Mouse (Mus musculus): ENCODE data around the gene Ankar.

Gene Ankar

DNA sequence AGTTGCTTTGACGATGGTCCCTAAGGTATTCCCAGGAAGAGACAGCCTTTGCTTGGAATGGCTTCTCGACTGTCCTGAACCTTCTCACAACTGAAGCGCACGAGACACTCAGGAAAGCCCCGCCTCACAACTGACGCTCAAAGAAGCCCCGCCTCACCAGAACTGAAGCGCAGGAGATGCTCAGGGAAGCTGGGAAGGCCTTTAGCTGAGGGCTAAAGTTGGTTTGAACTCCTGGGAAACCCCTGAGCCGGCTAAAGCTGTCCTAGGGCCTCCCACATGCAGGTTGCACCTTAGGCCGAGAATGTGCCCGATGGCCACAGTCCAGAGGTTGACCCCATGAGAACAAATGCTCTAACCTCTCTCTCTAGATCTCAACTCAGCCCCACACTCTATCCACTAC, at the start of gene Ankar:
Gene Ankar, minus strand, starts transcription at position 101 of the 400 bp plus-strand sequence.
- ChIA-PET POLR2A (interaction anchor here in 2 of 4 experiments (1.1 to 2.8 kb wide), 4 partner anchors 10 to 125 kb away, joined by 3 to 10 read pairs (median 4); partner anchors contain the start of gene Rpl37a (in 2 of the 2)), CTCF (no interaction called here)

DNA sequence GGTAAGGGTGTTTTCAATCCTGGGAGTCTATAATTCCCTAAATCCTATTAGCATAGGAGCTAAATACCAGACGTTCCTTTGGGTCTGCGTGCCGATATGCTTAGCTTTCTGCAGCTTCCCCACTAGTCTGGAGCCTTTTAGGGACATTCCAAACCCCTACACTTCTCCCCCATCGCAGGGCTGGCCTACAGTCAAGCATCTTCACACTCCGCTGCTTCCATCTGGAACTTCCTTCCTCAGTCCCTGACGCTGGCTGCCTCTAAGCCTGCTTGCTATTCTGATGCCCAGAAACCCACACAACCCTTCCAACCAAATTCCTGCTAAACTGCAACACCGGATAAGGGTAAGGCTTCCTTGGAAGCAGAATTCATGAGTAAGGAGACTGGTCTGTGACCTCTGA, 46.0 kb upstream of the Ankar start:
- ChIA-PET POLR2A (interaction anchor here in 3 of 4 experiments (1.1 to 1.6 kb wide), 4 partner anchors 18 to 85 kb away, joined by 3 to 4 read pairs (median 4); no protein-coding TSS in a partner anchor), CTCF (no interaction called here)

DNA sequence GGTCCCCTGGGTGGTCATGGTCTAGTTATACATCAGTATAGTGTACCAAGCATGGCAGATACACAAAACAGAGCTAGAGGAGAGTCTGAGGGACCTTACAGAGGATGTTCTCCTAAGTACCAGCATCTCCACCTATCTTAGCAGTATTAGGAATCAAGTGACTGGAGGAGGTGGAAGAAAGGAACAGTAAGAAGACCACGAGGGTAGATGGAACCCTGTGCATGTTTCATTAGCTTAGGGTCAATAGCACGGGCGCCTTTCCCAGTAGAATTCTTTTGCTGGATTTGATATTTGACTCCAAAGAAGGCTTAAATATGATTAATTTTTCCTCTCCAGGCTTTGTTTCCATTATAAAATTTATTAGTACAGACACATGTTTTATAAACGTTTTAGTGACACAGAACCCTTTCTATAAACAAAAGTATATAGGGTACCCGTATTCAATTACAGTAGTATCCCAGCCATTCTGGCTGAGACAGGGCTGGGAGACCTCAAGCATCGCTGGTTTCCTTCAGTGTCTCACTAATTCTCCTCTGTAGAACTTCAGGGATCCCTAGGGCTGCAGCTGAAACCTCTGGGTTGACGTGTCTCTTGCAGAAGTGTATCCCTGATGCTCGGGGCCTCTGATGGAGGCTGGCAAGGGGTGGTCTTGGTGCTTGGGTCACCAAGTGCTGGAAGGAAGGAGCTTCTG, 44.6 kb upstream of the Ankar start:
- POLR2A ChIA-PET = interaction anchor here in 3 of 4 experiments (0.5 to 1.8 kb wide), 9 partner anchors 10 to 79 kb away, joined by 3 to 5 read pairs (median 4); partner anchors contain the start of gene Igfbp2 (in 1 of the 3)

DNA sequence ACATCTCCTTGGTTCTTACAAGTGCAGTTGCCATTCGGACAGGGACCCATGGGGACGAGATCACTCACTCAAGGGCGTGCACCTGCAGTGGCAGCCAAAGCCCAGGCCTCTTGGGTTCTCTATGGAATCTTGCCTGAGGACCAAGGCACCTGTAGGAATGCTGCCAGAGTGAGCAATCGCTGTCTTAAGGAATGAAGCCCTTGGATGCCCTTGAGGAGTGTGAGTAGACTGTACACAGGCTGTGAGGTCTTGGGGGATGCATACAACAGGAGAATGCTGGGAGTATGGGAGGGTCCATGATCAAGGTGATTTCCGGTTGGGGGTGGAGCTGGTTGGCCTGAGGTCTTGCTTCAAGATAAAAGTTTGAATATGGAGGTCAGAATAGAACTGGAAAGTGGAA, 41.0 kb upstream of the Ankar start:
- CTCF ChIA-PET = interaction anchor here in 2 of 4 experiments (0.6 to 1.2 kb wide), 2 partner anchors 11 to 20 kb away, joined by 3 read pairs; no protein-coding TSS in a partner anchor

More for the DNA sequence above, 44.6 kb upstream of the Ankar start:
- CTCF ChIA-PET = interaction anchor here in 1 of 4 experiments (0.6 kb wide), 1 partner anchor 17 kb away, joined by 5 read pairs; no protein-coding TSS in a partner anchor

DNA sequence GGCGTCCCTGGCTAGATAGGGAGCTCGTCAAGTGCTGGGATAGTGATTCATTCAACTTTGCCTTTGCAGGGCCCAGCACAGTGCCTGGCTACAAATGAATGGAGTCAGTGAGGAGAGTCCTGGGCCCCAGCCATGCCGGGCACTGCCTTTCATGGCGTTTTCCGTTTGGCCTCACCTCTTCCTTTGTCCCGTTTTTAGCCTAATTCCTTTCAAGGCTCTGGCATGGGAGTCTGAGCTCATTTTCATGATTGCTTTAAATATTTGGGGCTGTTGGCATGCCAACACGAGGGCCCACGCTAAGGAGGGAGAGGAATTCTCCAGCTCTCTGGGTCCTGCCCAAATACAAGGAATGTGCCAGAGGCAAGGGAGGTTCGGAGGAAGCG, 39.3 kb upstream of the Ankar start:
- CTCF ChIA-PET = interaction anchor here in 3 of 4 experiments (0.5 to 2.1 kb wide), 4 partner anchors 20 to 162 kb away, joined by 3 to 5 read pairs (median 4); no protein-coding TSS in a partner anchor
- POLR2A ChIA-PET = interaction anchor here (0.6 to 3.4 kb wide), 41 partner anchors 10 to 510 kb away, joined by 3 to 23 read pairs (median 5); partner anchors contain the start of genes Igfbp2 (in 3 of the 4) and Rpl37a (in 1 of the 4)

More for the DNA sequence above, 41.0 kb upstream of the Ankar start:
- POLR2A ChIA-PET = interaction anchor here (0.5 to 3.4 kb wide), 21 partner anchors 12 to 204 kb away, joined by 3 to 23 read pairs (median 6); partner anchors contain the start of genes Igfbp2 (in 3 of the 4) and Rpl37a (in 1 of the 4)

DNA sequence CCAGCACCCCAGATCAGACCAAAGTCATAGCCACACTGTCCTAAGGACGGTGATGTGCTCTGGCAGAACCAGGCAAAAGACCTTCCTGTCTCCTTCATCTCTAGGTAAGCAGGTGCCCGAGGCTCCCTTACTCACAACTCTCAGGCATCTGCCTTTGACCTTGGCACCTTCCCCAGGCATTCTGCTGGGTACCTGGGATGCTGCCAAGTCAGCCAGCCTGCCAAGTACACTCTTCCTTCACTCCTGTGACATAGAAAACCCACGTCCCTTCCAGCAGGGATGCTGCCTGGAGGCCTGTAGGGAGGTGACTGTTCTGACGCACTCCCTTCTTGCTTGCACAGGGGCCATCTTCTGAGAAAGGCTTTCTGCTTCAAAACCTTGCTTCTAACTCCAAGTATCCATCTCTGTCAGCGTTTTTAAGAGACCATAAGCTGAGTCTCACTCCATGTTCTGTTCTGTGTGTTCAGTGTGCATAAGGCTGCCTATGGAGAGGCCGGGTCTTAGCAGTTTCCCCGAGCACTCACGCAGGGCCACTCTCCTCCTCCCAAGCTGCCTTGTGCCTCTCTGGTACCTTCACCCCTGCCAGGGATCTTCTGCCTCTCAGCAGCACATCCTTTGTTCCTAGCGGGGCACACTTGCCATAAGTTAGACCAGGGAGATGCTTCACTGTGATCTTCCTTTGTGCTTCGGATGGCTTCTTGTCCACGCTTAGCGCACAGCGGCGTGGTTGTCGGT, 38.7 kb upstream of the Ankar start:
- CTCF ChIA-PET = interaction anchor here in 1 of 4 experiments (2.1 kb wide), 1 partner anchor 21 kb away, joined by 5 read pairs; no protein-coding TSS in a partner anchor

DNA sequence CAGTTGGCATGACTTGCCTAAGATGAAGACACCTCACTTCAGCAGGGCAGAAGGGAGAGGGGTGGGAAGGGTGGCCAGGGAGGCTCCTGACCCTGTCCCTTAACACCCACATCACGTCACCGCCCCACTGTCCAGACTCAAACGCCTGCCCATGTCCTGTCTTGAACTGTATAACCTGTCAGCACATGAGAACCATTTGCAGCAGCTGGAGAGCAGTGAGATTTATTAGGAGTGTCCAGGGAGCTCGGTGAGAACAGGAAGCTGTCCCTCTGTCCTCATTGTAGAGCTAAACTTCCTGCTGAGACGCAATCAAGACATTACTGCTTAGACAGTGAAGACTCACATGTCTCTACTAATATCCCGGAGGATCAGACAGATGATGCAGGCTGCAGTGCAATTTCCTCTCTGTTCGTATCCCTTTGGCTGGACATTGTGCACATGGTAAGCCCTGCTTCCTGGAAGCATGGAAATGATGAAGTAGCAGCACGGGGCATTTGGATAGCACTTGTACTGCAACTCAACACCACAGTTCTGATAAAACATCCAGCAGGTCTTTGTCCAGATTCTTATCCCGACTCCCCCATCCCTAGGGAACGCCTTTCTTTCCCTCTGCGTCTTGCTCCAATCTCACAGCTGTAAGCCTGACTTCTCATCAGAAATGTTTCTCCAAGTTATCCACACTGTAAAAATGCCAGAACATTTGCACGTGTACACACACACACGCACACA, 36.2 kb upstream of the Ankar start:
- ChIA-PET POLR2A (interaction anchor here in 3 of 4 experiments (0.5 to 3.7 kb wide), 6 partner anchors 20 to 510 kb away, joined by 3 to 17 read pairs (median 6); no protein-coding TSS in a partner anchor), CTCF (no interaction called here)

More for the DNA sequence above, 38.7 kb upstream of the Ankar start:
- POLR2A ChIA-PET = interaction anchor here (0.7 to 3.4 kb wide), 35 partner anchors 10 to 510 kb away, joined by 3 to 23 read pairs (median 5); partner anchors contain the start of genes Igfbp2 (in 3 of the 4) and Rpl37a (in 1 of the 4)

DNA sequence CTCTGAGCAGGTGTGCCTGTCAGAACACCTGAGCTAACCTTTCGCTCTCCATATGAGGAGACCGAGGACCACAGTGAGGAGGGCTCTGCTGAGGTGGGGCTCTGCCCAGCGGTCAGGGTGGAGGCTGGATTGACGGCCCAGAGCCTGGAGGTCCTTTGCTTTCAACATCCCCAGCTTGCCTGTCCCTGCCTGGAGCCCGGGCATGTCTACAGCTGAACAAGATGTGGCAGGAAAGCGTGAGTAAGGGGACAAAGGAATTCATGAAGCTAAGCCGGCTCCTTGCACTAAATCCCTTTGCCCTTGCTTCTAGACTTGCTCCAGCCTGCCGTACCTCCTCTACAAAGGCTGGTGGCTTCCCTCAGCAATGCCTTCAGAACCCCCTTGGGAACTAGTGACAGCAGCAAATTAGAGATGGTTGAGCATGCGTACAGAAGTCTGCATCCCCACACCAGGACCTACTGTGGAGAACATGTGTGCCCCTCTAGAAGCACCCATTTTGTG, 32.9 kb upstream of the Ankar start:
- ChIA-PET CTCF (interaction anchor here in 1 of 4 experiments (0.6 to 1.2 kb wide), 2 partner anchors 14 to 132 kb away, joined by 3 to 9 read pairs; no protein-coding TSS in a partner anchor), POLR2A (interaction anchor here in 3 of 4 experiments (0.6 to 3.7 kb wide), 13 partner anchors 12 to 1636 kb away, joined by 3 to 17 read pairs (median 3); partner anchors contain the start of gene Igfbp2 (in 1 of the 3))

DNA sequence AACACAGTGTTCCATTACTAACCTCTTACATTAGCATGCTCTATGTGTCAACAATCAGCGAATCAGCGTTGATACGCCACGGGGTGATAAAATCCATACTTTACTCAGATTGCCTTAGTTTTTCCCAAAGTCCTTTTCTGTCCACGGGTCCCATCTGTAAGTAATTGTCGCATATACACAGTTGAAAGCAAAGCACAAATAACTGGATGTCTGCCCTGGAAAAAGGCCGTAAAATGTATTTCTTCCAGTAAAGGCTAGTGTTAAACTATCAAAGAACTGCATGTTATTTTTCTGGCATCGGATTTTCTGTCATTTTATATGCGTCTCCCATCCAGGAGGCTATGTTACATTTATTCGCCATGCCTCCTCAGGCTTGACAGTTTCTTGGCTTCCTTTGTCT, 29.7 kb upstream of the Ankar start:
- POLR2A ChIA-PET = interaction anchor here in 3 of 4 experiments (0.6 to 1.1 kb wide), 5 partner anchors 63 to 1324 kb away, joined by 3 to 4 read pairs (median 3); no protein-coding TSS in a partner anchor
- CTCF ChIA-PET = no interaction called here

DNA sequence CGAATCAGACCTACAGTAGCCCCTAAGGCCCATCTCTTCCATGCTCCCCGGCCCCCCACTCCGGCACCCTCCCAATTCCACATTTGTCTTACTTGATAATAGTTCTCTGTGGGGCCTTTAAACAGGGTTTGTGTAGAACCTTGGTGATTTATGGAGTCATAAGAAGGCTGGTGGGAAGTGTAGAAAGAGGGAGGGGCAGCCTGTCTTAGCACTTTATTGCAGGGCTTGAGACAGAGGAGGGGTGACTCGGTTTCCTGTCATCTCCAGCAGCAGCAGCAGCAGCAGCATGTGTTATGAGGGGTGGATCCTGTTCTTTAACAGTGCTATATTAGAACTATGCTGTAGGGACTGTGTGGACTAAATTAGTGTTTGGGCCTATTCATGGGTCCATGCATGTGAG, 28.4 kb upstream of the Ankar start:
- ChIA-PET POLR2A (interaction anchor here in 1 of 4 experiments (0.6 kb wide), 1 partner anchor 78 kb away, joined by 7 read pairs; no protein-coding TSS in a partner anchor), CTCF (no interaction called here)

DNA sequence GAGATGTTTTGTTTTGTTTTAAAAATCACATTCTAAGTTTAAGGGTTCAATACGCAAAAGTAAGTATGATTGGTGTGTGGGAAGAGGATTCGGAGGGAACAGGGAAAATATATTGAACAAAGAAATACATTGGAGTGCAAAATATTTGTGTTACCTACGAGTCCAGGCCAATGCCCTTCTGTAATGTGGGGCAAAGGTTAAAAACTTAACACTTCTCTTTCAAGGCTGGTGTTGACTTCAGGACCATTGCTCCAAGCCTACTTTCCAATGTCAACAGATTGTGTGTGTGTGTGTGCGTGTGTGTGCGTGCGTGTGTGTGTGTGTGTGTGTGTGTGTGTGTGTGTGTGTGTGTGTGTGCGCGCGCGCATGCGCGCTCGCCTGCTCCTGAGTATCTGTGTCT, 25.6 kb upstream of the Ankar start:
- ChIA-PET CTCF (no interaction called here), POLR2A (interaction anchor here in 3 of 4 experiments (0.6 to 3.5 kb wide), 6 partner anchors 9 to 99 kb away, joined by 3 to 16 read pairs (median 4); no protein-coding TSS in a partner anchor)

DNA sequence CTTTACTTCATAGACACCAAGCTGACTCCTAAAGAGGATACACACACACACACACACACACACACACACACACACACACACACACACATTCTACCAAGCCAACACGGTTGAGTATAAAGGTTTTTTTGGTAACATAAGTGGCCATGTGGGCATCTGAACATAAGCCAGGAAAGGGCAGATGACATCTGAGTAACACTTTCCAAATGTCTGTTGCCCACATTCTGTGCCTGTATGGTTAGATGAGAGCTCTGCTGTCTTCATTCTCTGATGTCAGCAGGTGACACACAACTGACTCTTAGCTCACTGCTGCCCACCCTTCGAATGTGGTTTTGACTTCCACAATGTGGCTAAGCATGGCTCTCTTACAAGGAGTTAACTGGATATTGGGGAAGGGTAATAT, 24.0 kb upstream of the Ankar start:
- POLR2A ChIA-PET = interaction anchor here in 2 of 4 experiments (0.9 to 3.5 kb wide), 3 partner anchors 9 to 132 kb away, joined by 3 to 16 read pairs (median 3); partner anchors contain the start of gene Igfbp2 (in 1 of the 2)
- CTCF ChIA-PET = interaction anchor here in 1 of 4 experiments (0.5 kb wide), 1 partner anchor 123 kb away, joined by 3 read pairs; no protein-coding TSS in a partner anchor

DNA sequence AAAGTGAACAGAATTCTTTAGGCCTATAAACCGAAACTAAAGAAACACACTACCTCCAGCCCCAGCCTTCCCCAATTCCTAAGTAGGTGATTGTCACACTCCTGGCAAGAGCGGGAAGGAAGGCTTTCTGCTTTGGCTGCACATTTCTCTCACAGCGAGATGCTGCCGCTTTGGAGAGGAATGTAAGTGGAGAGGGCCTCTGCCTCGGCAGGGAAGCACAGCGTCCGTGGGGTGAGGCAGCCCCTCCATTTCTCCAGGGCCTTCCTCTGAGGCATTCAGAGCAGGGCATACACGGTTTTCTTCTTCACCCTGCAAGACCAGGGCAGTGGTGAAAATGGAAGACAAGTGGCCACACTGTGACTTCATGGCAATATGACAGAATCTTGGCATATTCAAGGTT, 22.3 kb upstream of the Ankar start:
- CTCF ChIA-PET = interaction anchor here in 3 of 4 experiments (1.0 to 1.3 kb wide), 4 partner anchors 132 to 1103 kb away, joined by 3 to 5 read pairs (median 3); no protein-coding TSS in a partner anchor
- POLR2A ChIA-PET = interaction anchor here in 3 of 4 experiments (0.8 to 12.4 kb wide), 7 partner anchors 11 to 131 kb away, joined by 3 to 306 read pairs (median 4); partner anchors contain the start of gene Rpl37a (in 2 of the 3)

DNA sequence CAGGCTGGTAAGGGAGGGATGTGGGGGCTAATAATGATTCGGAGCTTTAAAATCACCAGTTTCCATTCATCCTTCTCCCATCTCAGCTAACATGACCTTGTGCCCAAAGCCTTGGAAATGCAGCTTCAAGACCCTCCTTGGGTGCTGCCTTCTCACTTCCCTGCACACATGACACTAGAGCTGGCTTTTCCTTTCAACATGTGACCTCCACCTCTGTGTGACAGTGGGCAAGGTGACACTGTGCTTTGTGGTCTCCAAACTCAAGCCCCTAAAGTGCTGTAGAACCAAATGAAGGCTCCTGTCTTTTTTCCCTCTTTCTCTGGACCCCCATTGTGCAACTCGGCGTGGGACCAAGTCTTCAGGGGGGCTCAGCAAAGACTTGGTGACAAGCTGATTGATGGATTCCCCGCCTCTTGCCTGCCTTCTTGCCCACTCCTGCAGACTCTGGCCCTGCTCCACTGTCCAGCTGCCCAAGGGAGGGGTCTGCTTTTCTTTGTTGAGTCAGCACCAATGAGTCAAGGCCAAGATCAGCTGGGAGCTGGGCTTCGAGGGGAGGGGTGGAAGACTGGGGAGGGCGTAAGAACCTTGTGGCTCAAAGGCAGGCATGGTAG, 19.8 kb upstream of the Ankar start:
- ChIA-PET POLR2A (interaction anchor here (0.5 to 12.4 kb wide), 21 partner anchors 9 to 297 kb away, joined by 3 to 306 read pairs (median 6); partner anchors contain the start of genes Igfbp2 (in 2 of the 4) and Rpl37a (in 2 of the 4)), CTCF (interaction anchor here in 3 of 4 experiments (0.6 to 6.2 kb wide), 6 partner anchors 20 to 463 kb away, joined by 4 to 90 read pairs (median 6); no protein-coding TSS in a partner anchor)

DNA sequence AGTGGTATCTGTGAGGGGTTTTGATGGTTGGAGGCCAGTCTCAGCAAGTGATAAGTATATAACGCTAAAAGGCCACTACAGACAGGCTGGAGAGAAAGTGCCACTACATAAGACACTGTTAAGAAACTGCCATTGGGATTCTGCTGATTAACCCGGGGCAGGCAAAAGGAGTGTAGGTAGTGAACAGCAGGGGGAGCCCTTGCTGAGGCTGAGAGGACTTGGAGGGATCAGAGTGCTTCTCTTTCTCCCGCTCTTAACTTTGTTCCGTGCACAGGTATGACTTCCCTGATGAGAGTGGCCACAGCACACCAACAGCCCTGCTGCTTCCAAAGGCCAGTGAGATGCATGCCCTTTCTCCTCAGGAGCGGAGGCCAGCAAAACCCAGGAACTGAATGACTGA, 18.5 kb upstream of the Ankar start:
- CTCF ChIA-PET = interaction anchor here (0.6 to 6.2 kb wide), 26 partner anchors 14 to 1107 kb away, joined by 3 to 90 read pairs (median 4); no protein-coding TSS in a partner anchor
- POLR2A ChIA-PET = interaction anchor here (0.6 to 12.4 kb wide), 26 partner anchors 7 to 1144 kb away, joined by 3 to 306 read pairs (median 7); partner anchors contain the start of genes Igfbp2 (in 2 of the 4) and Rpl37a (in 2 of the 4)

DNA sequence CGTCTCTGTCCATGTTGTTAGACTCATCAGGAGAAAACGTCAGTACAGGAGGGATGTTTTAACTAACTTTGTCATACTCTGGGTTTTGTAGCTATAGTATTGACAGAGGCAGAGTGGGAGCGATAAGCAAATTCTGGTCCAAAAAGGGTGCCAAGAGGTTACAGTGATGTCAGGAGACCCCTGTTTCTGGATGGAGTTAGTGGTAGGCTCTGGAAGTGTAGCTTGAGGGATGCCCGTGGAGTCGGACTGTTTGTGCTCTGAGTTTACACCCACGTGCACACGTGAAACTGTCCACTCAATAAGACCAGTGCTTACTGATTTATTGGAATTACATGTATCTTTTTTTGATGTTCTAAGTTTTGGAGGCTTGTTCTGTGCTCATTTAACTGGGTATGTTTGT, 17.2 kb upstream of the Ankar start:
- ChIA-PET POLR2A (interaction anchor here (0.6 to 12.4 kb wide), 26 partner anchors 9 to 1146 kb away, joined by 3 to 306 read pairs (median 9); partner anchors contain the start of gene Igfbp2 (in 3 of the 4)), CTCF (interaction anchor here (0.6 to 6.2 kb wide), 10 partner anchors 14 to 469 kb away, joined by 3 to 90 read pairs (median 5); no protein-coding TSS in a partner anchor)
